Mouse (Mus musculus) embryonic facial prominence, embryonic 15.5 days (tissue): ENCODE results near the gene Myf5. TPM values are rescaled to one million over a fixed set of nuclear protein-coding genes. Genes with fewer than 3 reads are reported as not detected.

Experiments
- ATAC-seq: fragments of 200-750 bp; cut with Nextera tagmentation; 2 replicates; pipeline ENCODE4 v1.8.0; 2017; ENCODE audit warnings: low read depth, moderate TSS enrichment; ENCODE audit not compliant: insufficient number of reproducible peaks, low FRiP score, low TSS enrichment
- H3K27ac ChIP-seq: fragments of 300-500 bp; sonication (generic); replicated peaks from 2 replicates; pipeline ENCODE4 v1.5.1; 2015; ENCODE audit warnings: mild to moderate bottlenecking, inconsistent platforms
- H3K27me3 ChIP-seq: fragments of 300-500 bp; sonication (generic); 2 replicates; pipeline ENCODE4 v1.6.1; 2015; ENCODE audit warnings: inconsistent platforms
- H3K36me3 ChIP-seq: fragments of 300-500 bp; sonication (generic); 2 replicates; pipeline ENCODE4 v1.6.1; 2015; ENCODE audit warnings: mild to moderate bottlenecking, inconsistent platforms
- H3K4me1 ChIP-seq: fragments of 300-500 bp; sonication (generic); 2 replicates; pipeline ENCODE4 v1.6.1; 2015; ENCODE audit warnings: inconsistent platforms
- H3K4me2 ChIP-seq: fragments of 300-500 bp; sonication (generic); replicated peaks from 2 replicates; pipeline ENCODE4 v1.6.1; 2015; ENCODE audit warnings: mild to moderate bottlenecking, inconsistent platforms
- H3K4me3 ChIP-seq: fragments of 300-500 bp; sonication (generic); replicated peaks from 2 replicates; pipeline ENCODE4 v1.5.1; 2015; ENCODE audit warnings: mild to moderate bottlenecking, inconsistent platforms
- H3K9ac ChIP-seq: fragments of 300-500 bp; sonication (generic); 2 replicates; pipeline ENCODE4 v1.6.1; 2015; ENCODE audit warnings: inconsistent platforms
- H3K9me3 ChIP-seq: fragments of 300-500 bp; sonication (generic); replicated peaks from 2 replicates; pipeline ENCODE4 v1.6.1; 2016; ENCODE audit warnings: inconsistent platforms
- whole genome bisulfite sequencing: fragments of 180-500 bp; shearing (Covaris S2); methylation state at CpG from one replicate; pipeline ENCODE4 v1.1.7; 2015; 5-methylcytosine and 5-hydroxymethylcytosine counted together
- microRNA-seq: library from miRNA; unstranded; fragments of <30 nt; microRNA quantifications from one replicate; pipeline ENCODE4, GENCODE M21; 2016; ENCODE audit warnings: borderline number of aligned reads
- polyA plus RNA-seq: library from polyadenylated mRNA; unstranded; fragments of >200 nt; fragmentation: Nextera tagmentation; extraction: Ambion mirVana; gene quantifications from 2 replicates; pipeline ENCODE4 v1.2.1, GENCODE M21; 2015

The Myf5 gene
- polyA plus RNA-seq, 1 experiment from 2014 or later = 17.9 TPM

GRCm38 (mm10) chr10:107436967-107437366 is 49.0 kb downstream of the Myf5 start:
- Histone ChIP-seq H3K4me2 (no peak overlapping the region), H3K4me1 (no peaks in the 10 kb centered on the region), H3K9ac (no peak overlapping the region), H3K9me3 (no peaks in the 10 kb centered on the region), H3K27ac (no peak overlapping the region), H3K4me3 (no peak overlapping the region), H3K27me3 (no peaks in the 10 kb centered on the region), H3K36me3 (no peaks in the 10 kb centered on the region)
- no peak for ATAC-seq
- WGBS = 29% methylated on average over 5 of the region's 5 CpGs

Small RNA genes lying within 50 kb of the gene (microRNA-seq; reads per million reads assigned to microRNA genes)
- gene Gm44403 = not detected

Other genes with a start within 250 kb of the Myf5 start
- 4.9 and 5.0 TPM in 2 replicates for gene Lin7a, start 214.4 kb downstream of the Myf5 start, polyA plus RNA-seq
- 8.8 and 11.6 TPM in 2 replicates for gene Myf6, start 8.6 kb upstream of the Myf5 start, polyA plus RNA-seq
- 0.08 and 0.19 TPM in 2 replicates for gene Ptprq, start 233.9 kb upstream of the Myf5 start, polyA plus RNA-seq